Mouse (Mus musculus): ENCODE measurements around the gene Prss16. TPM values are rescaled to one million over a fixed set of nuclear protein-coding genes. Genes with fewer than 3 reads are reported as not detected.

Prss16 gene
- not detected in 2 replicates for polyA plus RNA-seq (2015; fragmentation: Nextera tagmentation; extraction: Ambion mirVana)

DNA sequence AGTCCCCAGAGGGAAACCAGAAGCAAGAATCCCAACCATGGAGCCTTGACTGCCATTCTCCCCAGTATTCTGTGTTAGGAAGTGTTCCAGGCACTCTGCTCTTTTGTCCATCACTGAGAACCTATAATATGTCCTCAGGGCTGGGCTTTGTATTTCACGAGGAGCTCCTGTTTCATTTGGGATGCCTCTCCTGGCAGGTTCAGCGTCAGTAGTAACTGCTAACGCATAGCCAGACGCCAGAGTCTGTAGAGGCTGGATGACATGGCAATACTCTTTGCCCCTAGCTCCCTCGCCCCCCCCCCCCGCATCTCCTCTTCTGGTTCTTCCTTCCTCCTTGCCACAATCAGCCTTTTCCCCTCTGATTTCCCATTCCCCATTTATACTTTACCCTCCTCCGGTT lies at the start of gene Prss16:
Gene Prss16 (minus strand): TSS at position 101 of the 400 bp plus-strand sequence.
- Histone ChIP-seq H3K9me3 (ENCODE audit: control insufficient read depth, low read length) (no peaks in the 10 kb centered on the region; the same call in 1 of the 2 replicates), H3K27me3 (replicated peaks; ENCODE audit: control insufficient read depth, insufficient read depth, low read length) (peaks cover 78% of the 10 kb centered on the region), H3K4me3 (ENCODE audit: low read length) (no peak within 1 kb of the TSS), H3K36me3 (ENCODE audit: control insufficient read depth, insufficient read depth, low read length) (no peaks in the 10 kb centered on the region), H3K4me1 (ENCODE audit: control insufficient read depth, insufficient read depth, low read depth, low read length) (peaks cover 14% of the 10 kb centered on the region), H3K27ac (ENCODE audit: low read depth, low read length) (no peak within 1 kb of the TSS), H3K4me2 (ENCODE audit: low read length) (no peak within 1 kb of the TSS), H3K9ac (ENCODE audit: low read depth, low read length) (no peak within 1 kb of the TSS)
- ATAC-seq: no peak
- 49% methylated on average over 7 of the region's 7 CpGs for WGBS

DNA sequence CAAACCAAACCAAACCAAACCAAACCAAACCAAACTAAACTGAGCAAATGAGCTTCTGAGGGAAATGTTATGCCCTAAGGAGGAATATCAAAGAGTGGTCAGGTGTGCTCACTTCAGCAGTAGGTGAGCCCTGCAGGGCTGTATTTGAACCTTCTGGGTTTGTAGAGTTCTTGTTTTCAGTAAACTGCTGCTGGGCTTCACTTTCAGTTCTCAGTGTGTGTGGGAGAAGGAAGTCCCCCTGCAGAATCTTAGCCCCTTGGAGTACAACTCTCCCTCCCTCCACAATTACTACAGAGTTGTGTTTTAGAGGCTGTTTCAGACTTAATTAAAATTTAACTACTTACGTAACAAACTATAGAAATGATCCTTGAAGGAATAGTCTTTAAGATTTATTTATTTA lies 44.2 kb upstream of the Prss16 start:
- WGBS: 94% methylated on average over 1 of the region's 1 CpGs
- Histone ChIP-seq H3K9me3 (ENCODE audit: control insufficient read depth, low read length) (no peaks in the 10 kb centered on the region), H3K4me2 (ENCODE audit: low read length) (no peak overlapping the region), H3K4me1 (ENCODE audit: control insufficient read depth, insufficient read depth, low read depth, low read length) (no peaks in the 10 kb centered on the region), H3K27ac (ENCODE audit: low read depth, low read length) (no peak overlapping the region), H3K36me3 (ENCODE audit: control insufficient read depth, insufficient read depth, low read length) (no peaks in the 10 kb centered on the region), H3K4me3 (ENCODE audit: low read length) (no peak overlapping the region), H3K27me3 (replicated peaks; ENCODE audit: control insufficient read depth, insufficient read depth, low read length) (no peaks in the 10 kb centered on the region), H3K9ac (ENCODE audit: low read depth, low read length) (no peak overlapping the region)
- no peak for ATAC-seq

DNA sequence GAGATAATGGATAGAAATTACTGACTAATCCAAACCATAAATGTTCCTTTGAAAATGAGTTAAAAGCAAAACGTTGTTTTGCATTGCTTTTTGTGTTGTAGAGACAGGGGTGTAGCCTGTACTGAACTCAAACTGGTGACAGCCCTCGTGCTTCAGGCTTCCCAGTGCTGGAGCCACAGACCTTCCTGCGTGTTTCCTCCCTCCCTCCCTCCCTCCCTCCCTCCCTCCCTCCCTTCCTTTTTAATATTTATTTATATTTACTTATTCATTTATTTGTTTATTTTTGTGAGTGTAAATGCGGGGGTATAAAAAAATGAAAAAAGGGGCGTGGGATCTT lies 41.9 kb upstream of the Prss16 start:
- peak; percentile 41; the same call in 1 of the 2 replicates for ATAC-seq
- 15% methylated on average over 5 of the region's 5 CpGs for WGBS

DNA sequence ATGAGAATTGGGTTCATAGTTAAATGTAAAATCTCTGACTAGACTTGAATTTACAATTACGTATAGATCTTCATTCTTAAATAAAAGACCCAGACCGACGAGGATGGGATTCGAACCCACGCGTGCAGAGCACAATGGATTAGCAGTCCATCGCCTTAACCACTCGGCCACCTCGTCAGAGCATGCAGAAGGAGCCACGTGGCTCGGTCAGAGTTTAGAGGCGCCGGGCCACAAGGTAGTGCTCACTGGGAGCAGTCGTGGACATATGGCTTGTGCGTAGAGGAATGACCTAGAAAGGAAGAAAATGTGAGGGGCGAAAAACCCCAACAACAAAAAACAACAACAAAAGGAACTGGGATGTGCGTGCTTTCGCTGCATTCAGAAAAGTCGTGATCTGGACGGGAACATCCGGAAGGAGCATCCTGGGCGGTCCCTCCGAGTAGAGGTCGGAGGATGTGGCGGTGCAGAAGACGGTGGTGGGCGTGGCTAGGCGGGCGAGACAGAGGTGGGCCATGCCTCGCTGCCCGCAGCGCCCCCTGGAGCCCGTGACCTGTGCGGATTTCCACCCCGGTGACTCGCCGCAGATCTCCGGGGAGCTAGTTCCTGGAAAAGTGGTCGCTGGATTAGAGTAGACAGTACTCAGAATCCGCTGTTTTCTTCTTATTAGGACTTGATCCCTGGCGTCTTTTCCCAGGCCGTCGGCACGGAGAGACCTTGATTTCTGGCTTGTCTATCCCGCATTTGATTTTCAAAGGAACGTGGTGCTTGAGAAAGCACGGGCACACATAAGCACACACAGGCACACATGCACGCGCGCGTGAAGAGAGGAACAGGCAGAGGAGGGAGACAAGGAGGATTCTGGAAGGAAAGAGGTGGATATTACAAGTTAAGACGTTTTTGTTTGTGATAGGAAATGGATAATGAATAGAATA lies 41.3 kb upstream of the Prss16 start:
- Histone ChIP-seq H3K4me1 (ENCODE audit: control insufficient read depth, insufficient read depth, low read depth, low read length) (no peaks in the 10 kb centered on the region), H3K4me2 (ENCODE audit: low read length) (peak overlapping the region; percentile 69), H3K27ac (ENCODE audit: low read depth, low read length) (peak overlapping the region; percentile 88), H3K27me3 (replicated peaks; ENCODE audit: control insufficient read depth, insufficient read depth, low read length) (no peaks in the 10 kb centered on the region), H3K4me3 (ENCODE audit: low read length) (peak overlapping the region; percentile 59), H3K9ac (ENCODE audit: low read depth, low read length) (peak overlapping the region; percentile 67), H3K9me3 (ENCODE audit: control insufficient read depth, low read length) (no peaks in the 10 kb centered on the region), H3K36me3 (ENCODE audit: control insufficient read depth, insufficient read depth, low read length) (no peaks in the 10 kb centered on the region)
- ATAC-seq: peak; percentile 98
- WGBS: under 1% methylated on average over 52 of the region's 52 CpGs

More for the DNA sequence above, 41.9 kb upstream of the Prss16 start:
- H3K27ac ChIP-seq (ENCODE audit: low read depth, low read length): peak overlapping the region; percentile 88
- H3K4me2 ChIP-seq (ENCODE audit: low read length): peak overlapping the region; percentile 69
- peak overlapping the region; percentile 67 for H3K9ac ChIP-seq (ENCODE audit: low read depth, low read length)
- no peaks in the 10 kb centered on the region for H3K36me3 ChIP-seq (ENCODE audit: control insufficient read depth, insufficient read depth, low read length)
- no peaks in the 10 kb centered on the region for H3K4me1 ChIP-seq (ENCODE audit: control insufficient read depth, insufficient read depth, low read depth, low read length)
- peak overlapping the region; percentile 59 for H3K4me3 ChIP-seq (ENCODE audit: low read length)
- no peaks in the 10 kb centered on the region for H3K27me3 ChIP-seq (replicated peaks; ENCODE audit: control insufficient read depth, insufficient read depth, low read length)
- H3K9me3 ChIP-seq (ENCODE audit: control insufficient read depth, low read length): no peaks in the 10 kb centered on the region

DNA sequence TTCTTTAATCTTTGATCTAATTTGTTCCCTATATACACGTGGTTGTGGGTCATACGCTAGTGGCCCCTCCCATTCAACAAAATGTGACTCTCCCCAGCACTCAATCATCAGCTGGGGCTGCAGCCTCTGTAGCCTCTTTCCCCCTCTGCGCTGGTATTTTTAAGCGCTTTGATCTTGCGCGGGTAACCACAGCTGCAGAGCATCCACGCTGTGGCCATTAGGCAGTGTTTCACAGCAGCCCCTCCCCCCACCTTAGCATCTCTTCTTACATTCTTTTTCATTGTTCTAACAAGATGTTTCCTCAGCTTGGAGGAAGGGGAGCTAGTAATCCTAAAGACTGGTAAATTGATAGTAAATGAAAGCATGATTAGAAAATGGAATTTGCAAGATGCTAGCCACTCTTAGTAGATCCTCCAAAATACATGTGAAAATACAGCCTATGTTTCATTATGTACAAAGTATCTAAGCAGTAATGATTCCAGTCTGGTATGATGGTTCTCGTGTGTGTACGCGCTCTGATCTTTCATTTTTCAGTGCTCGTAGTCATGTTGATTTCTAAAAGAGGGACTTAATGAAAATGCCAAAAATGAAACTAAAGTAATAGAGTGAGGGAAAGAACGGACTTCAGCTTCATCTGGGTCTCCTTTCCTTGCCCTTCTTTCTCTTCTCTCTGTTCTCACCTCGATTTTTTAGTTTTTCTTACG lies 40.3 kb upstream of the Prss16 start:
- Histone ChIP-seq H3K27me3 (replicated peaks; ENCODE audit: control insufficient read depth, insufficient read depth, low read length) (no peaks in the 10 kb centered on the region), H3K4me1 (ENCODE audit: control insufficient read depth, insufficient read depth, low read depth, low read length) (no peaks in the 10 kb centered on the region), H3K9ac (ENCODE audit: low read depth, low read length) (peak overlapping the region; percentile 67), H3K4me2 (ENCODE audit: low read length) (peak overlapping the region; percentile 69), H3K9me3 (ENCODE audit: control insufficient read depth, low read length) (no peaks in the 10 kb centered on the region), H3K27ac (ENCODE audit: low read depth, low read length) (peak overlapping the region; percentile 79), H3K4me3 (ENCODE audit: low read length) (peak overlapping the region; percentile 59), H3K36me3 (ENCODE audit: control insufficient read depth, insufficient read depth, low read length) (no peaks in the 10 kb centered on the region)
- under 1% methylated on average over 14 of the region's 14 CpGs for WGBS
- peak; percentile 37 for ATAC-seq

DNA sequence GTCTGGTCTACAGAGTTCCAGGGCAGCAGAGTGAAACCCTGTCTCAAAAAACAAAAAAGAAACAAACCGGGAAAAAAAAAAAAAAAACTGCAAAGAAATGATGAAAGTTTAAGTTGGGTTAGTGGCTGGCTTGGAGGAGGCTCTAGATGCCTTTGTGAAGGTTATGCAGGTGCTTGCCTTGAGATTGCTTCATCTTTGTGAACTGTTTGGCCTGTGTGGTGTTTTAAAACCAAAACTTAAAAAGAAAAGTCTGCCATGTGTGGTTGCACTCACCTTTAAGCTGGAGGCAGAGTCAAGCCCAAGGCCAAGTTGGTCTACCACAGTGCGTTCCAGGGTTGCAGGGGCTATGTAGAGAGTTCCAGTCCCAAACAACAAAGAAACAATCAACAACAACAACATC lies 39.5 kb upstream of the Prss16 start:
- H3K27me3 ChIP-seq (replicated peaks; ENCODE audit: control insufficient read depth, insufficient read depth, low read length): no peaks in the 10 kb centered on the region
- WGBS: 85% methylated on average over 2 of the region's 2 CpGs
- 0 out of 2 replicates have a peak overlapping the region, but pooled peaks have one; percentile 24 for H3K4me2 ChIP-seq (ENCODE audit: low read length)
- H3K27ac ChIP-seq (ENCODE audit: low read depth, low read length): no peak overlapping the region
- no peak for ATAC-seq
- H3K9ac ChIP-seq (ENCODE audit: low read depth, low read length): no peak overlapping the region
- H3K9me3 ChIP-seq (ENCODE audit: control insufficient read depth, low read length): no peaks in the 10 kb centered on the region
- no peaks in the 10 kb centered on the region for H3K4me1 ChIP-seq (ENCODE audit: control insufficient read depth, insufficient read depth, low read depth, low read length)
- no peak overlapping the region for H3K4me3 ChIP-seq (ENCODE audit: low read length)
- no peaks in the 10 kb centered on the region for H3K36me3 ChIP-seq (ENCODE audit: control insufficient read depth, insufficient read depth, low read length)

DNA sequence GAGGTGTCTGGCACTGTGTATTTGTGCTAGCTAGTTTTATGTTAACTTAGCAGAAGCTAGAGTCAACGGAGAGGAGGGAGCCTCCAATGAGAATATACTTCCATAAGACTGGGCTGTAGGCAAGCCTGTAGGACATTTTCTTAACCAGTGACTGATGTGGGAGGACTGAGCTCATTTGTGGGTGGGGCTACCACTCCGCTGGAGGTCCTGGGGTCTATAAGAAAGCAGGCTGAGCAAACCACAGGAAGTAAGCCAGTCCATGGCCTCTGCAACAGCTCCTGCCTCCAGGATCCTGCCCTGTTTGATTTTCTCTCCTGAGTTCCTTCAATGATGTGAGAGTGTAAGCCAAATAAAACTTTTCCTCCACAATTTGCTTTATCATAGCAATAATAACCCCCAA lies 35.8 kb upstream of the Prss16 start:
- 72% methylated on average over 2 of the region's 2 CpGs for WGBS
- no peaks in the 10 kb centered on the region for H3K9me3 ChIP-seq (ENCODE audit: control insufficient read depth, low read length)
- no peak overlapping the region for H3K4me3 ChIP-seq (ENCODE audit: low read length)
- no peak overlapping the region for H3K9ac ChIP-seq (ENCODE audit: low read depth, low read length)
- no peak overlapping the region for H3K4me2 ChIP-seq (ENCODE audit: low read length)
- H3K27ac ChIP-seq (ENCODE audit: low read depth, low read length): no peak overlapping the region
- peaks cover 13% of the 10 kb centered on the region for H3K4me1 ChIP-seq (ENCODE audit: control insufficient read depth, insufficient read depth, low read depth, low read length)
- no peaks in the 10 kb centered on the region for H3K27me3 ChIP-seq (replicated peaks; ENCODE audit: control insufficient read depth, insufficient read depth, low read length)
- ATAC-seq: no peak
- H3K36me3 ChIP-seq (ENCODE audit: control insufficient read depth, insufficient read depth, low read length): no peaks in the 10 kb centered on the region

DNA sequence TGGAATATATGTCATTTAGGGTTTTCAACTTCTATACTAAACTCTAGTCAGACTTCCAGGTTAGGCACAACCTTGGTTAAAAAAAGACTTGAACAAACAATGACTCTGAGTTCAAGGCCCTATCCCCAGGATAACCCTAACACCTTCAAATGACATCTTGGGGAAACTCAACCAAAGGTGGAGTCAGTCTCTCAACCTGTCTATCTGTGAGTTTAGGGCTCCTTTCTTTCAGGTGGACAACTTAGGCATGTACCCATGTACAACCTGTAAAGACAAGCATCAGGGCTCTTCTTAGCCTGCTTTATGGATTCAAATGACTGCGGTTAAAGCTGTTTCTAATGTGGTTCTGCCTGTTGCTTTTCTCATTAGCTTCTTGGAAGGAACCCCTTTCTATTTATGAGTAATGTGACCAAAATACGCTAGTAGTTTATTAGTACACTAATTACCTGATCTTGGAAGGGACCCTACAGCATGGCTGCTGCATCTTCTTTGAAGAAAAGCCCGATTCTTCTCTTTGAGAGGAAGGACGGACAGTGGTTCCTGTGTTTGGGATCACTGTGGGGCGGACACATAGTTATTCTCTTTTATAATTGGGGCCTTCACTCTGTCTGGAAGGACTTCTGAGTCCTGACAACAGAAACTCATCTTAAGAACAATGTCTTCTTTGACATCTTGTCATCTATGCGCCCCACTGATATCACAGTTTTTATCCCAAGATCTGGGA lies 35.1 kb upstream of the Prss16 start:
- Histone ChIP-seq H3K4me2 (ENCODE audit: low read length) (no peak overlapping the region), H3K36me3 (ENCODE audit: control insufficient read depth, insufficient read depth, low read length) (no peaks in the 10 kb centered on the region), H3K9me3 (ENCODE audit: control insufficient read depth, low read length) (no peaks in the 10 kb centered on the region), H3K27me3 (replicated peaks; ENCODE audit: control insufficient read depth, insufficient read depth, low read length) (no peaks in the 10 kb centered on the region), H3K27ac (ENCODE audit: low read depth, low read length) (no peak overlapping the region), H3K4me3 (ENCODE audit: low read length) (no peak overlapping the region), H3K9ac (ENCODE audit: low read depth, low read length) (no peak overlapping the region), H3K4me1 (ENCODE audit: control insufficient read depth, insufficient read depth, low read depth, low read length) (peaks cover 15% of the 10 kb centered on the region)
- ATAC-seq: no peak
- WGBS: 84% methylated on average over 6 of the region's 6 CpGs
